Mouse (Mus musculus) embryonic facial prominence, embryonic 13.5 days (tissue): Measurements from ENCODE around the gene Rasa3. TPM values are rescaled to one million over a fixed set of nuclear protein-coding genes. Genes with fewer than 3 reads are reported as not detected.
A peak's percentile ranks its signal among the peaks of the same experiment; 100 is the strongest.

ENCODE experiments used
- ATAC-seq: fragments of 200-750 bp; cut with Nextera tagmentation; 2 replicates; pipeline ENCODE4 v1.8.0; 2017; ENCODE audit warnings: low read depth; ENCODE audit not compliant: insufficient number of reproducible peaks, insufficient read depth, low FRiP score, low TSS enrichment
- H3K27ac ChIP-seq: fragments of 300-500 bp; sonication (generic); 2 replicates; pipeline ENCODE4 v1.5.1; 2015; ENCODE audit warnings: moderate library complexity, mild to moderate bottlenecking, inconsistent platforms
- H3K27me3 ChIP-seq: fragments of 300-500 bp; sonication (generic); 2 replicates; pipeline ENCODE4 v1.6.1; 2015; ENCODE audit warnings: mild to moderate bottlenecking, inconsistent platforms
- H3K36me3 ChIP-seq: fragments of 300-500 bp; sonication (generic); 2 replicates; pipeline ENCODE4 v1.6.1; 2015; ENCODE audit warnings: mild to moderate bottlenecking, inconsistent platforms
- H3K4me1 ChIP-seq: fragments of 300-500 bp; sonication (generic); 2 replicates; pipeline ENCODE4 v1.6.1; 2015; ENCODE audit warnings: inconsistent platforms
- H3K4me2 ChIP-seq: fragments of 300-500 bp; sonication (generic); 2 replicates; pipeline ENCODE4 v1.6.1; 2015; ENCODE audit warnings: moderate library complexity, mild to moderate bottlenecking, inconsistent platforms
- H3K4me3 ChIP-seq: fragments of 300-500 bp; sonication (generic); 2 replicates; pipeline ENCODE4 v1.5.1; 2015; ENCODE audit warnings: mild to moderate bottlenecking, inconsistent platforms
- H3K9ac ChIP-seq: fragments of 300-500 bp; sonication (generic); 2 replicates; pipeline ENCODE4 v1.6.1; 2015; ENCODE audit warnings: mild to moderate bottlenecking, inconsistent platforms
- H3K9me3 ChIP-seq: fragments of 300-500 bp; sonication (generic); 2 replicates; pipeline ENCODE4 v1.6.1; 2016; ENCODE audit warnings: inconsistent platforms
- WGBS: fragments of 180-500 bp; shearing (Covaris S2); methylation state at CpG from one replicate; pipeline ENCODE4 v1.1.7; 2015; ENCODE audit warnings: mixed read lengths; 5-methylcytosine and 5-hydroxymethylcytosine counted together
- polyA plus RNA-seq: library from polyadenylated mRNA; unstranded; fragments of >200 nt; fragmentation: Nextera tagmentation; extraction: Ambion mirVana; gene quantifications from 2 replicates; pipeline ENCODE4 v1.2.1, GENCODE M21; 2015

Gene Rasa3
- polyA plus RNA-seq, 1 experiment from 2014 or later, result 25.5 TPM

- Histone ChIP-seq H3K36me3 (no peaks in the 10 kb centered on the region), H3K4me1 (no peaks in the 10 kb centered on the region), H3K27ac (no peak overlapping the region), H3K4me3 (no peak overlapping the region), H3K4me2 (no peak overlapping the region), H3K27me3 (no peaks in the 10 kb centered on the region), H3K9me3 (0 out of 2 replicates have a peak, but pooled peaks cover 4% of the 10 kb centered on the region), H3K9ac (no peak overlapping the region)
- WGBS, result 65% methylated on average over 5 of the region's 5 CpGs
- ATAC-seq, result no peak
Observed at GRCm38 (mm10) chr8:13541526-13541925, 135.9 kb downstream of the Rasa3 start.

DNA sequence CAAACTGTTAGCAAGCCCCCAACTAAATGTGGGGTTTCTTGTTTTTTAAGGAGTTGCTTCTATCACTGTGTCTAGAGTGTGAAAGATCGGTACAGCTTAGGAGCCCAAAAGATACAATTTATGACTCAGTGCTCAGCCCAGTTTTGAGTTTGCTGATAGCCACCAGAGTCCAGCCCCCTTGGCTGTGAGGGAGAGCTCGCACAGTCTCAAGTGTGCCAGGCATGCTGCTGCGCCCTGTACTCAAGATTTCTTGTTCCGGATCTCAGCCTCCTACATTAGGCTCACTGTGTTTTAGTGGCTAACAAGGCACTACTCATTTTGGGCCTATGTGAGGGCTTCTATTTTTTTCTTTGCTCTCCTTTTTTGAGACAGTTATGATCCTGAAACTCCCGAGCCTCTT is 137.3 kb downstream of the Rasa3 start:
- 86% methylated on average over 5 of the region's 5 CpGs for WGBS
- no peak overlapping the region for H3K4me2 ChIP-seq
- H3K9me3 ChIP-seq, result 0 out of 2 replicates have a peak, but pooled peaks cover 4% of the 10 kb centered on the region
- no peak overlapping the region for H3K27ac ChIP-seq
- H3K27me3 ChIP-seq, result no peaks in the 10 kb centered on the region
- H3K4me1 ChIP-seq, result no peaks in the 10 kb centered on the region
- no peak for ATAC-seq
- no peaks in the 10 kb centered on the region for H3K36me3 ChIP-seq
- H3K9ac ChIP-seq, result no peak overlapping the region
- no peak overlapping the region for H3K4me3 ChIP-seq

DNA sequence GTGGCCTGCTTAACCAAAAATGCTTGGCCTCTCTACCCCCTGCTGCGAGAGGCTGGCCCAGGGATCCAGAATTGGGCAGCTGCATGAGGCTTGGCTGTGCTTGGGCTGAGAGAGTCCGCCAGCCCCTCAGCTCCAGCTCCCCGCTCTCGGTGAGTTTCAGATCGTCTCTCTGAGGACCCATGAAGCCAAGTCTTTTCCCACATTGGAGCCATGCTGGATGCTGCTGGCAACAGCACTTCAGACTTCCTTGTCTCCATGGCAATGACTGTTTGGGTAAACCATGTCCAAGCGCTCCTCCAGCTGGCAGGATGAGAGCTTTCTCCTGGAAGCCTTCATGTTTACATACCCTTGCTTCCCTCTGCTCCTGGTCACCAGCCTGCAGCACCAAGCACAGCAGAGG is 138.6 kb downstream of the Rasa3 start:
- Histone ChIP-seq H3K27me3 (no peaks in the 10 kb centered on the region), H3K36me3 (no peaks in the 10 kb centered on the region), H3K4me2 (no peak overlapping the region), H3K9ac (no peak overlapping the region), H3K27ac (no peak overlapping the region), H3K4me1 (no peaks in the 10 kb centered on the region), H3K9me3 (no peaks in the 10 kb centered on the region), H3K4me3 (no peak overlapping the region)
- ATAC-seq, result no peak
- WGBS, result 73% methylated on average over 6 of the region's 6 CpGs

DNA sequence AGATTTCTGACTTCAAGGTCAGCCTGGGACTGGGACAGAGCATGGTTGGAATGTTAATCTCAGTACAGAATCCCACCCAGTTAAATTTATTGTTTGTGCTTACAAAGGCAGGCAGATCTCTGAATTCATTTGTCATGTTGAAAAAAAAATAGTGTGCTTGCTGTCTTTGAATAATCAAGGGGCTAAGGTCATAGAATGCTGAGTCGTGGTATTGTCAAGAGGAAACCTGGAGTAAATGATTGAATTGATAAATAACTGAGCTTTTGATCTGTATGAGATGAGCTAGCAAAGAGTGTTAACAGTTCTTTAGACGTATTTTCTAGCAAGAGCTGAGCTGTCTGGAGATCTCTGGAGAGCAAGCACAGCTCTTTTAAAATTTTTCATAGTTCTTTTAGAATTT is 140.3 kb downstream of the Rasa3 start:
- no peaks in the 10 kb centered on the region for H3K9me3 ChIP-seq
- no peak overlapping the region for H3K4me2 ChIP-seq
- no peaks in the 10 kb centered on the region for H3K4me1 ChIP-seq
- H3K27ac ChIP-seq, result no peak overlapping the region
- no peak overlapping the region for H3K9ac ChIP-seq
- 62% methylated on average over 2 of the region's 2 CpGs for WGBS
- H3K4me3 ChIP-seq, result no peak overlapping the region
- H3K27me3 ChIP-seq, result no peaks in the 10 kb centered on the region
- H3K36me3 ChIP-seq, result no peaks in the 10 kb centered on the region
- no peak for ATAC-seq

DNA sequence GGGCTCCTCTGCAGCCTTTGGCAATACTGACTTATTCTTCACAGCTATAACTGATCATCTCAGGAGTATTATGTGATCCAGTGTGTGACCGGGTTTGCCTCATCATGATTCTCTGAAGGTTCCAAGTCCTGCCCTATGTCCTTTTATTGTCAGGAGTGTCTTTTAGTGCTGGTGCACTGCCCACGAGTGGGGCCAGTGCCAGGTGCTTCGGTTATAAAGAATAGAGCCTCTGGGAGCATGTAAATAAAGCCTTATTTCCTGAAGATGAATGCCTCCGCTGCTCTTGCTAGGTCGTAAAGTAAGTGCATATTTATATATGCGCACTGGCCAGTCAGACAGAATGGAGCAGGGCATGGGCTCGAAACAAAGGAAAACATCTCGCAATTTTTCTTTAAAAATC is 144.3 kb downstream of the Rasa3 start:
- peaks cover 22% of the 10 kb centered on the region for H3K4me1 ChIP-seq
- no peaks in the 10 kb centered on the region for H3K9me3 ChIP-seq
- no peak overlapping the region for H3K4me3 ChIP-seq
- H3K36me3 ChIP-seq, result no peaks in the 10 kb centered on the region
- no peak for ATAC-seq
- no peaks in the 10 kb centered on the region for H3K27me3 ChIP-seq
- H3K4me2 ChIP-seq, result no peak overlapping the region
- no peak overlapping the region for H3K9ac ChIP-seq
- H3K27ac ChIP-seq, result no peak overlapping the region
- 89% methylated on average over 8 of the region's 8 CpGs for WGBS

GRCm38 (mm10) chr8:13531602-13532171 is 145.7 kb downstream of the Rasa3 start:
- Histone ChIP-seq H3K36me3 (no peaks in the 10 kb centered on the region), H3K27ac (no peak overlapping the region), H3K27me3 (no peaks in the 10 kb centered on the region), H3K4me3 (no peak overlapping the region), H3K9ac (no peak overlapping the region), H3K4me1 (peaks cover 22% of the 10 kb centered on the region), H3K9me3 (peaks cover 6% of the 10 kb centered on the region; the same call in 1 of the 2 replicates), H3K4me2 (no peak overlapping the region)
- ATAC-seq, result no peak
- 70% methylated on average over 9 of the region's 9 CpGs for WGBS

DNA sequence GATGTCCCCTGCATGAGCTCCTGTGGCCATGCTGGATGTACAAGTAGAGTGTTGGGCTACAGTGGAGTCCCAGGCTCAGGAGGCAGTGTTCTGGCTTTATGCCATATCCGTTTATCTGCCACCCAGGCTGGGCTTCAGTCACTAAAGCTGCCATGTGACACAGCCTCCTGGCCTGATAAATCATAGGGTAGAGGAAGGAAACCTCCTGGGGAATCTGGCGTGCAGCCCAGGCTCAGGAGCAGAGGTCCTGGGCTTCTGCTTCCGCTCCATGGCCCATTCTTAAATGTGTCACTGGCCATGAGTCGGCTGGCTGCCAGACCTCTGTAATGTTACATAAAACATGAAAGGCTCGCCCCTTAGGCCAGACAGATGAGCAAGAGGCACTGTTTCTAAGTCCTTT is 146.5 kb downstream of the Rasa3 start:
- Histone ChIP-seq H3K27ac (peak overlapping the region; percentile 17; the same call in 1 of the 2 replicates), H3K27me3 (no peaks in the 10 kb centered on the region), H3K4me2 (no peak overlapping the region), H3K9me3 (peaks cover 6% of the 10 kb centered on the region; the same call in 1 of the 2 replicates), H3K36me3 (no peaks in the 10 kb centered on the region), H3K4me1 (peaks cover 22% of the 10 kb centered on the region), H3K4me3 (no peak overlapping the region), H3K9ac (no peak overlapping the region)
- whole genome bisulfite sequencing, result 56% methylated on average over 5 of the region's 5 CpGs
- no peak for ATAC-seq

DNA sequence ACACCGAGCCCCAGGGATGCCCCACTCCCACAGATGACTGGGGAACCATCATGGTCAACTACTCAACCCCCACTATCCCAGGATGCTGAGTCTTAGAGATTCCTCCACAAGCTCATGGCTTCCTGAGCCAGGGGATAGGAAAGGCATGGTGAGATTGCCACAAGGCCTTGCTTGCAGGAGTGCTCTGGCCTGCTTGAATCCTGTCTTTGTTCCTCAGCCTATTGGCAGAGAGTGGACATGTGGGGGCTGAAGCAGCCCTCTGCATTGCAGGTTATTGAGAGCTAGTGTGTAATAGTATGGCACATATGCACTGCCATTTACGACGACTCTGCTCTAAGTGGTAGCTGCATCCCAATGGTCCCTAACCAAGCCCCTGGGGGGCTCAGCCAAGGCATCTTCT is 147.0 kb downstream of the Rasa3 start:
- Histone ChIP-seq H3K9ac (no peak overlapping the region), H3K9me3 (peaks cover 6% of the 10 kb centered on the region; the same call in 1 of the 2 replicates), H3K4me1 (peaks cover 22% of the 10 kb centered on the region), H3K4me2 (no peak overlapping the region), H3K4me3 (no peak overlapping the region), H3K27ac (peak overlapping the region; percentile 17; the same call in 1 of the 2 replicates), H3K36me3 (no peaks in the 10 kb centered on the region), H3K27me3 (no peaks in the 10 kb centered on the region)
- ATAC-seq, result no peak
- WGBS, result 94% methylated on average over 3 of the region's 3 CpGs

DNA sequence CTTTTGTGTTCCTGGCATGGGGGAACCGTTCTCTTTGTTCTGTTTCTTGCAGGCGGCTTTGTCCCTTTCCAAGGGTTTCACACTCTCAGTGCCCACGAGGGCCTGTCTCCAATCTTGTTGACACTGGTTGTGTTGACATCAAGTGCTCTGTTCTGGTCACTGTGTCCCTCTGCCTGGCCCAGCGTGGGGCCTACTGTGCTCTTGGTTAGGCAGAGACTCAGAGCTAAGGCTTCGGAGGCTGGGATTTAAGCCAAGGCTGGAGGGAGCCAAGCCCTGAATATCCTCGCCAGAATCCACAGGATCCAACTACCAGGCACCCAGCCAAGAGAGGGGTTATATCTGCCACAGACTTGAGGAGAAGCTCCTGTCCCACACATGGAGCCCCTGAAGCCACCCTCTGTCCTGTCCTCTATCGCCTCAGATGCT is 147.5 kb downstream of the Rasa3 start:
- Histone ChIP-seq H3K27me3 (no peaks in the 10 kb centered on the region), H3K4me3 (no peak overlapping the region), H3K4me1 (peaks cover 22% of the 10 kb centered on the region), H3K36me3 (no peaks in the 10 kb centered on the region), H3K27ac (no peak overlapping the region), H3K4me2 (no peak overlapping the region), H3K9me3 (peaks cover 6% of the 10 kb centered on the region; the same call in 1 of the 2 replicates), H3K9ac (no peak overlapping the region)
- no peak for ATAC-seq
- WGBS, result 71% methylated on average over 7 of the region's 7 CpGs

- ATAC-seq, result peak; percentile 45; the same call in 1 of the 2 replicates
- Histone ChIP-seq H3K27ac (no peak overlapping the region), H3K9ac (no peak overlapping the region)
Observed at GRCm38 (mm10) chr8:13529011-13529840, 148.2 kb downstream of the Rasa3 start.

DNA sequence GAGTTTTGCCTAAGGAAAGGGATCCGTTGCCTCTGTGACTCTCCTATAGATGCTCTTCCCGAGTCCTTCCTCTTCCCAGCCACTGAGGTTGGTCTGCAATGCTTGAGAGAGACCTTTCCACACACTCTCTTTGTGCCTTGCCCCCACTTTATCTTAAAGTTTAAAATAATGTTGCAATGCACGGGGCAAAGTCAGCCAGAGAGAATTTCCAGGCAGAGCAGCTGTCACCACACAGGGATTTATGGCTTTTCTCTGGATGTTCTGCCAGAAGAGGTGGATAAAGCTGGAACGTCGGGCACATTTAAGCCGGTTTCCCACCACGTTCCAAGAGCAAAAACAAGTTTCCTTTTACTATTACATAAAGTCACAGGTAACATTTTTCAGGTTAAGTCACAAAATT is 156.0 kb downstream of the Rasa3 start:
- no peaks in the 10 kb centered on the region for H3K9me3 ChIP-seq
- no peak for ATAC-seq
- no peak overlapping the region for H3K4me3 ChIP-seq
- no peak overlapping the region for H3K9ac ChIP-seq
- peaks cover 7% of the 10 kb centered on the region; the same call in 1 of the 2 replicates for H3K27me3 ChIP-seq
- H3K27ac ChIP-seq, result no peak overlapping the region
- WGBS, result 70% methylated on average over 7 of the region's 7 CpGs
- H3K36me3 ChIP-seq, result no peaks in the 10 kb centered on the region
- no peak overlapping the region for H3K4me2 ChIP-seq
- no peaks in the 10 kb centered on the region for H3K4me1 ChIP-seq

More at GRCm38 (mm10) chr8:13529011-13529840, 148.2 kb downstream of the Rasa3 start:
- Histone ChIP-seq H3K4me2 (no peak overlapping the region), H3K27me3 (no peaks in the 10 kb centered on the region), H3K36me3 (no peaks in the 10 kb centered on the region), H3K9me3 (peaks cover 6% of the 10 kb centered on the region; the same call in 1 of the 2 replicates), H3K4me3 (no peak overlapping the region), H3K4me1 (peaks cover 22% of the 10 kb centered on the region)
- 55% methylated on average over 15 of the region's 15 CpGs for WGBS

GRCm38 (mm10) chr8:13520349-13520748 is 157.1 kb downstream of the Rasa3 start:
- Histone ChIP-seq H3K9me3 (no peaks in the 10 kb centered on the region), H3K4me3 (no peak overlapping the region), H3K4me1 (0 out of 2 replicates have a peak, but pooled peaks cover 3% of the 10 kb centered on the region), H3K4me2 (no peak overlapping the region), H3K27ac (no peak overlapping the region), H3K9ac (no peak overlapping the region), H3K36me3 (no peaks in the 10 kb centered on the region), H3K27me3 (peaks cover 7% of the 10 kb centered on the region; the same call in 1 of the 2 replicates)
- WGBS, result 49% methylated on average over 6 of the region's 6 CpGs
- ATAC-seq, result no peak
